Mouse (Mus musculus): ENCODE measurements around the gene B3gnt2.

DNA sequence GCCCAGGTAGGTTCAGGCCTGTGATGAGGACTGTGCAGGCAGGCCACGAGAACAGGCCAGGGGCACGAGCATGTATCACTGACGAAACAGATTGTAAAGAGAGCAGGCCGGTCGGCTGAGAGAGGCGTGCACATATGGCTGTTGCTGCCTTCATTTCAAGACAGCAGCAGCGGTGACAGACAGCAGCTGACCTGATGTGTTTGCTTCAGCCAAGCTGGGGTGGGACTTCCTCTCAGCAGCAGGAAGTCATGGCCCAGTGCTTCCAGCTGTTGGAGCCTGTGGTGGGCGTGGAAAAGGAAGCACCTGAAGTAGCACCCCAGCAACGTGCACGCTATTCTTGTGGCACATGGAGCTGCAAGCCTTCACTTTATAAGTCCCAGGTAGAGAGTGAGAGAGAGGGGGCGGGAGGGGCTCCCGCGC is 78.0 kb downstream of the B3gnt2 start:
- TF ChIP-seq CTCF (IDR thresholded peaks at IDR 0.05; ENCODE audit: low read depth, low read length) (no peak), POLR2A (IDR thresholded peaks at IDR 0.05; ENCODE audit: borderline replicate concordance, low read depth, low read length) (no peak)
